Mouse (Mus musculus) ovary, adult 18-20 months (tissue): Measurements from ENCODE around the gene Selenow.
"Not testable (repeated sequence)": the region's sequence is repeated elsewhere in the genome, so short reads cannot be mapped to it uniquely, and the experiment has no call there.

Experiments used
- DNase-seq: peaks from one replicate; pipeline ENCODE4 v3.0.0; 2022; ENCODE audit warnings: low spot score, mixed read lengths

Selenow gene

GRCm38 (mm10) chr7:15945721-15946536, 23.7 kb upstream of the Selenow start, which contains the start of gene Nop53:
Nop53 (minus strand) TSS chr7:15946074.
- peak; percentile 82 for DNase-seq

- DNase-seq = no peak
Measured at GRCm38 (mm10) chr7:15945211-15945610, 23.0 kb upstream of the Selenow start.

DNA sequence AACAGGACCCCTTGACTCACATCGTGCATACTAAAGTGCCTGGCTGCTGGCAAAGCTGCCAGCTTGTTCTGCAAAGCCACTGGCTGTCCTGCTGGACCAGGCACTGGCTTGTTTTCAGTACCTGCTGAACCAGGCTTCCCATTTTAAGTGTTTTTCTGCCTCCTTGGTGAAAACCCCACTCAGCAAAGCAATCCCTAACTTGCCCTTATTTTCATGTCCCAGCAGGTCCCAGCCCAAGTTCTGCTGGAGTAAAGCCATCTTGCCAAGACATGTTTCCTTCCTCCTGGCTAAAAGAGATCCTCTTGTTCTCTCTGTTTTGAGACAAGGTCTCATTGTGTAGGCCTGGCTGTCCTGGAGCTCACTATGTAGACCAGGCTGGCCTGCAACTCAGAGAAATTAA, 22.1 kb upstream of the Selenow start:
- DNase-seq = no peak

DNA sequence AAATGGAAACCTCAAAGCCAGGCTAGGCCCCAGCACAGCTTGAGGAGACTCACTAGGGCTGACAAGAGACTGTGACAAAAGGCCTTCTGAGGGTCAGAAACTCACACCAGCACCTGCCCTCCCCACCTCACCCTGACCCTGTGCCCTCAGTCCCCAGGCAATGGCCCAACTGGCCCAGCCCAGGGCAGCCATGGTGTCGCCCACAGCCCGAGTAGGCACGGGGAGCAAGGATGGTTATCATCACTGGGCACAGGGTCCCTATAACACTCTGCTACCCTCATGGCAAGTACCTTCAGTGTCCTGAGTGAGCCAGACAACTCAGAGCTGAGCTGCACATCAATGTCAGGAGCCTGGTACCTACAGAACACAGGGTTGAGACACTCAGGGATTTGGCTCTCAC, 16.4 kb upstream of the Selenow start:
- DNase-seq = no peak

DNA sequence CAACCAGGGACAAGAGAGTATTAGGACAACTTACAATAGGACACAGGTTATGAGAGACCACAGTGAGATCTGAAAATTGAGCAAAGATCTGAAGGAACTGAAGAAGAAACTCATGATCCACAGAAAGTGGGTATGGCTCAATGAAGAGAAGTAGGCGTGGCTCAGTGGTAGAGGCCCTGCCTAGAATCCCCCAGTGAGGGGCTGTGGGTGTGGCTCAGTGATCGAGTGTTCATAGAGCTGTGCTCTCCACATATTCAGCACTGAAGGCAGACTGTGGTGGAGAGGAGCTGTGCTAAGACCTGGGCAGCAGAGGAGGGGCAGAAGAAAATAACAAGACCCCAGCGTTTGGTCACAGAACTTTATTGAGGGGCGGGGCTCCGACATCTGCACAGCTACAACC, 15.3 kb upstream of the Selenow start:
- no peak for DNase-seq

- no peak for DNase-seq
Measured at GRCm38 (mm10) chr7:15933437-15934359, 11.5 kb upstream of the Selenow start.

GRCm38 (mm10) chr7:15931635-15932034, 9.4 kb upstream of the Selenow start:
- DNase-seq = no peak

DNA sequence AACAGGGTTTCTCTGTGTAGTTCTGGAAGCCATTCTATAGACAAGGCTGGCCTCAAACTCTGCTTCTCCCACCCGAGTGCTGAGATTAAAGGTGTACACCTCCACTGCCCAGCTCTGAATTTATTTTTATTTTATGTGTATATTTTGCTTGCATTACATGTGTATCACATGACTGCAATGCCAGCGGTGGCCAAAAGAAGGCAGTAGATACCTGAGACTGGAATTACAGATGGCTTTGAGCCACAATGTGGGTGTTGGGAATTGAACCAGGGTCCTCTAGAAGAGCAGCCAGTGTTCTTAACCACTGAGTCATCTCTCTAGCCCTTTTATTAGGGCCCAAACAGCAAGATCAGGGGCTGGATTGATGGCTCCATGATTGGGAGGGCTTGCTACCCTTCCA, 8.3 kb upstream of the Selenow start:
- DNase-seq = no peak

DNA sequence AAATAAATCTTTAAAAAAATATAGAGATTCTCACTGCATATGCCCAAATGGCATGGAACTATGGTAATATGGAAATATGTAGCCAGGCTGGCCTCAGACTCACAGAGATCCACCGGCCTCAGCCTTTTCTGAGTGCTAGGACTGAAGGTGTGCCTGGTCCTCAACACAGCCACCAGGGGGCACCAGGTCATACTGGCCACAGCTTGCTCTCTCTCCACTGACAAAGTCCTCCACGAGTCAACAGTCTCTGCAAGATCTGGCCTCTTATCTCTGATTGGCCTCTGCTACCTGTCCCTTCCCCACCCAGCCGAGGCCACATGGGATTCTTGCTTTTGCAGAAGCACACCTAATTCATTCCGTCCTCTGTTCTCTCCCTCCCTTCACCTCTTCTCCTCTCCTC, 7.7 kb upstream of the Selenow start:
- peak; percentile 41 for DNase-seq

- DNase-seq = no peak
Measured at GRCm38 (mm10) chr7:15921796-15922195, 406 bp downstream of the Selenow start.

DNA sequence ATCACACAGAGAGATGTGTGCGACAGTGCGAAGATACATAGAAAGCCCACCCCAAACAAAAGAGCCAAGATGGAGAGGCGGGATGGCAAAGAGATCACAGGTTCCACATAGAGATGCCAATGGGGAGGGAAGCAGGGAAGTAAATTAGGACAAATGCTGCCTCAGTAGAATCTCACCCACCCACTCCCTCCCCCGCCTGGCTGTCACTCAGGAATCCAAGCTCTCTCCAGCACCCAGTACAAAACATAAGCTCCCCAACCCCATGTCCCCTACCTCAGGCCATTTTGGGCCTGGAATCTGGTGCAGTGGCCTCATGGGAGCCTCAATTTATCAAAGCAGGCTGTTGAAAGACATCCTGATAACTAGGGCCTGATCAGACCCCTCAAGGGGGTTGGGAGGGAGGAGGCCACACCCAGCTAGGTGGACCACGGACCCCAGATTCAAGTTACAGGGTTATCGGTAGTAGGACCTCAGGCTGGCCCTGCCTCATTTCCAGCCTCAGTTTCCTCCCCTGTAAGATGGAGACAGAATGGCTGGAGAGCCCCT, 1.5 kb downstream of the Selenow start:
- DNase-seq = no peak

DNA sequence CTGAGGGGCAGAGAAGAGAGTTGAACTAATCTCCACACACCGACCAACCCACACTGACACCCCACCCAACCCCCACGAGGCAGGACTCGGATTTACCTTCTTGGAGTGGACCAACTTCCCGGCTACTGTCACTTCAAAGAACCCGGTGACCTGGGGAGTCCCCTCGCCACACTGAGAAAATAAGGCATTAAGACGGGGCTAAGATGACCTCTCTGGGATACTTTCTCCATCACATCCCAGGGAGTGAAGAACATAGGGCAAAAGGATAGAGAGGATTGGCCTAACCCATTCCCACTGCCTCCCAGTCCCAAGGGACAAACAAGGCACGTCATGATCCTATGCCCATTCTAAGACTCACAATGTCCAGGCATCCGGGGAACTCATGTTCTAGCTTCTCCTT, 2.3 kb downstream of the Selenow start:
- no peak for DNase-seq

DNA sequence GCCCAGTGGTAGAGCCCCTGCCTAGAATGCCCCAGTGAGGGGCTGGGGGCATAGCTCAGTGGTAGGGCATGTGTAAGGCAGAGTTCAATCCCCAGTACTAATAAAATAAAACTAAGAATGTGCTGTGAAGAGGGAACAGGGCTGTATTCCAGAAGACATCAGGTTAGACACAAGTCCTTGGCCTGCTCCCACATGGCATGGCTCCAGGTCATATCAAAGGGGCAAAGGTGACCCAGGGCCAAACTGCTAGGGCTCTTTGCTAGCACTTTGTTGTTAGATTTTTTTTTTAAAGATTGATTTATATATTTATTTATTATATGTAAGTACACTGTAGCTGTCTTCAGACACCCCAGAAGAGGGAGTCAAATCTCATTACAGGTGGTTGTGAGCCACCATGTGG, 3.8 kb downstream of the Selenow start:
- DNase-seq = no peak

GRCm38 (mm10) chr7:15916996-15917395, 5.2 kb downstream of the Selenow start:
- no peak for DNase-seq

- no peak for DNase-seq
Measured at GRCm38 (mm10) chr7:15916134-15916723, 6.0 kb downstream of the Selenow start.

- DNase-seq = not testable (repeated sequence)
Measured at GRCm38 (mm10) chr7:15915695-15916094, 6.5 kb downstream of the Selenow start.

GRCm38 (mm10) chr7:15914751-15915150, 7.5 kb downstream of the Selenow start:
- DNase-seq = no peak

- DNase-seq = no peak
Measured at GRCm38 (mm10) chr7:15914252-15914651, 8.0 kb downstream of the Selenow start.

- DNase-seq = peak; percentile 43
Measured at GRCm38 (mm10) chr7:15912183-15912582, 10.0 kb downstream of the Selenow start.

DNA sequence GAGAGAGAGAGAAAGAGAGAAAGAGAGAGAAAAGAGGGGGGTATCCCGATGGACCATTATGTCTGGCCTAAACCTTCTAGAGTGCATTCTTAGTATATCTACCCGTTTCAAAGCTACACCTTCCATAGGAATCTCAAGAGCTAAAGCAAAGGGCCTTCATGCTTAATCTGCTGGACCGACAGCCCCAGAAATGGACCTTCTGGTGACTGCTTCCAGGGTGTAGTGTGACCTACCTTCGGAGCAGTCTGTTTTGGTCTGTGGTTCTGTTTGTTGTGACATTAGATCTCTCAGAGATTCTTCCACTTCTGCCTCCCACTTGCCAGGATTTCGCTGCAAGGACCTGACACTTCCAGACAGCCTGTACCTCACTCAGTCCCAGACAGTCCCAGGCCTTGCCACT, 11.7 kb downstream of the Selenow start:
- no peak for DNase-seq

GRCm38 (mm10) chr7:15907971-15908590, 14.1 kb downstream of the Selenow start:
- no peak for DNase-seq

GRCm38 (mm10) chr7:15906602-15907001, 15.6 kb downstream of the Selenow start:
- no peak for DNase-seq
